Mouse (Mus musculus) monocyte, adult 2 months (primary cell): ENCODE measurements around the gene Tha1.

Source experiments
- DNase-seq, 2 experiments: peaks; one replicate each; pipeline ENCODE4 v3.0.0; 2022; ENCODE audit warnings: low spot score in 2 of 2, low read depth in 1 of 2

The Tha1 gene

GRCm38 (mm10) chr11:117881787-117882186, 8.5 kb upstream of the Tha1 start:
- DNase-seq: no peak

- no peak for DNase-seq
Observed at GRCm38 (mm10) chr11:117880977-117881358, 7.7 kb upstream of the Tha1 start.

- no peak for DNase-seq
Observed at GRCm38 (mm10) chr11:117880336-117880976, 7.2 kb upstream of the Tha1 start.

GRCm38 (mm10) chr11:117879676-117880075, 6.4 kb upstream of the Tha1 start:
- no peak for DNase-seq

DNA sequence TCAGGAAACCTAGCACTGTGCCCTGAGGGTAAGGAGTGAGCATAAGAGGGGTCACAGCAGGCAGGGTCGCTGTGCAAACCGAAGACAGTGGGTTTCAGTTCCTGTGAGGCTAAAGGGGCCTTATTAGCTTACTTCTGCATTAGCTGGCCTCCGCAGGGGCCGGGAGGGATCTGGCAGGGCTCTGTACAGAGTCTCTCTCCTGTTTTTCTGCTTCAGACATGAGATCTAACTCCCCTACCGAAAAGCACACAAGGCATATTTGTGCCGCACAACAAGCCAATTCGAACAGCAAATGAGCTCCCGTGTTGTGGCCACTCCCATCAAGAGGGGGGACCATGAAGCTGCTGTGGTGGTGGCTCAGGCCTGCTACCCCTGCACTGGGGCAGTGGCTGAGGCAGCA, 5.6 kb upstream of the Tha1 start:
- peak in 1 of 2 experiments; percentile 29 for DNase-seq

- DNase-seq: no peak
Observed at GRCm38 (mm10) chr11:117877917-117878745, 4.8 kb upstream of the Tha1 start.

- DNase-seq: no peak
Observed at GRCm38 (mm10) chr11:117875681-117876080, 2.4 kb upstream of the Tha1 start.

DNA sequence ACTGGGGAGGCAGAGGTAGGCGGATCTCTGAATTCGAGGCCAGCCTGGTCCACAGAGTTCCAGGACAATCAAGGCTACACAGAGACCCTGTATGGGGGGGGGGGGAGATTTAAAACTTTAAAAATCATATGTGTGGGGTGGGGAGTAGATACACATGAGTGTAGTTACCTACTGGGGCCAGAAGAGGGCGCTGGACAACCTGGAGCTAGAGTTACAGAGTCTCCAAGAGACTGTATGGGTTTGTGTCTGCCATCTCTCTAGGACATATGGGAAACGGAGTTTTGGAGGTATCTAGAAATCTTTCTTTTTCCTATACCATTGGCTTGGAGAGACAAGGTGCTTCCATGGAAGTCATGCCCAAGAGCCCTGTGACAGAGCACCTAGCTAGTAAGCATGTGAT, 1.1 kb upstream of the Tha1 start:
- DNase-seq: no peak

GRCm38 (mm10) chr11:117871911-117872584, 1.2 kb downstream of the Tha1 start:
- no peak for DNase-seq

DNA sequence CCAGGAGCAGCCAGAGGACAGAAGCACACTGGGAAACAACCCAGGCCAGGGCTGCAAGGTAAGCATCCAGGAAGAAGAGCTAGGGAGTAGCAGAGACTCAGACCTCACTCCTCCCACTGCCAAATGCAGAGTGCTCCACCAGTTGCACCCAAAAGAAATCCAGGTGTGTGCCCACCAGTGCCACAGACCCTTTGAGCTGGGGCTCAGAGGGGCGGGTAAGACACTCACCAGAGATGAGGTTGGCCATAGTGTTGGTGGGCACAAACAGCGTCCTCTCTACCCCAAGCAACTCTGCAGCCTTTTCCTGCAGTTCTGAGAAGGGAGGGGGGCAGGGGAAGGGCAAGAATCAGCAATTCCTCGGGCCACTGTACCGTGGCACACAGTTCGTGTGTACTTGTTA, 1.9 kb downstream of the Tha1 start:
- no peak for DNase-seq

DNA sequence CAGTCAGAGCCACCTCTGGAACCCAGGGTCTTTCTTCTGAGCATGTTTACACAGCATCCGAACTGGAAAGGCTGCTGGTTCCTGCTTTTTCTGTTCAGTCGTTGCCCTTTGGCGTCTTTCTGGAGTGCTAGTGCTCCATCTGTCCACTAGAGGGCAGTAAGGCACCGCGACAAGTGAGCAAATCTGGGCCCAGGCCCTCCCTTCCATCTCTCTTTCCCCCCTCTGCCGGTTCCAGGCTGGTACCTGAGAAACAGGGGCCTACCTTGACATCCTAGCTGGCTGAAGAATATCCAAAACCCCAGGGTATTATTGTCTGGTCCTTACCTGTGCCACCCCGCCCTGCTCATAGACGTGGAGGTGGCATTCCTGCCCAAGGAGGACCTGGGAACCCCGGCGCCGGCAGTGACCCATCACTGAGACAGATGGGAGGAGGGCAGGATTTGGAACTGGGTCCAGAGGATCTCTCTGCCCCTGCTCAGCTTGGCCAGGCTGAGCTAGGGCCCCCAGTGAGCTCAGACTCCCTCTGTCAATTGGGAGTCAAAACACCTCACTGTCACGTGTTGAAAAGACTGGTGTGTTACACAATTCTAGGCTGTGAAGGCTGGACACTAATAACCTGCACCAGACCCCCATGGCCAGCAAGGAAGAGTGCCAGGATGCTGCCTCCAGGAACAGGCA, 2.5 kb downstream of the Tha1 start:
- DNase-seq: peak; percentile 27 to 64

DNA sequence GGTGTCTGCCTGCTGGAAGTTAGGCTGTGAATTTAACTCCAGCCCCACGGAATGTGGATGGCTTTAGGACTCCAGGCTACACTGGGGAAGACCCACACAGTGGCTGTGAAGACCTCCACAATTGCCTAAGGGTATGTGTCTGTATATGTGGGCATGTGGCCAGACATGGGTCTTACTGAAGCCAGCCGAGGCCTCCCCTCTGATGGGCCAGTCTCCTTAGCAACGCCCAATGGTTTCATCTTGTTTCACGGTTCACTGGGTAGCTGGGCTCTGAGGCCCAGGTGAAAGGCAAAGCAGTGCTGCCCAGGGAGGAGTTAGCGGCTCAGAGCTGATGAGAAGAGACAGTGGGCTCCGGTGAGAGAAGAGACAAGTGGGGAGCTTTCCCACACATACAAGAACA, 7.3 kb downstream of the Tha1 start:
- no peak for DNase-seq

GRCm38 (mm10) chr11:117864805-117865204, 8.5 kb downstream of the Tha1 start:
- no peak for DNase-seq

DNA sequence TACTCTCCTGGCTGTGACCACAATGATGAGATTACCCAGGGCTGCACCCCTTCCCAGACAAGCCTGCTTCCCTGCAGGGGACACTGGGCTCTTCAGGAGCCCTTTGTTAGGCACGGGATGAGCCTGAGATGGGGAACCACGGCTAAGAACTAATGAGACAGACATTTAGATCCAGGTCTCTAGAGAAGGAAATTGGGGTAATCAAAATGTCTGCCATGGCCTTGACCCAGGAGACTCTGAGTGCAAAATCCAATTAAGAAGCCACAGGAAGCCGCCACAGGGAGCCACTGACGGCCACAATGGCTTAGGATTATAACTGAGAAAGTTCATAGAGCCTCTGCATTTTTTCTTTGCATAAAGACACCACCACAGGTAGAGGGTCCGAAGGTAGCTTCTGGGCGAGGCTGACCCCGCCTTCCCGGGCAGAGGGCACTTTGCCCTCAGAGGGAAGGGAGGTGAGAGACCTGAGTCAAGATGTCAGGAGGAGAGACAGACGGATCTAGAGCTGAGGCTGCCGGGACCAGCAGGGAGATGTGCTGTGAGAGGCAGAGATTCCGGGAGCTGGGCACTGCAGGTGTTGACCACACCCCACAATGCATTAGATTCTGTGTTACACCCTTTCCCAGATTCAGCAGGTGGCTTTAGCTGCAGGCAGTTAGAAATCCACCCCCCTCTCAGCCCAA, 10.0 kb downstream of the Tha1 start:
- DNase-seq: no peak

GRCm38 (mm10) chr11:117860601-117861000, 12.7 kb downstream of the Tha1 start, which contains the start of gene Tmem235:
TSS of gene Tmem235 (plus strand) at chr11:117860752.
- DNase-seq: no peak

DNA sequence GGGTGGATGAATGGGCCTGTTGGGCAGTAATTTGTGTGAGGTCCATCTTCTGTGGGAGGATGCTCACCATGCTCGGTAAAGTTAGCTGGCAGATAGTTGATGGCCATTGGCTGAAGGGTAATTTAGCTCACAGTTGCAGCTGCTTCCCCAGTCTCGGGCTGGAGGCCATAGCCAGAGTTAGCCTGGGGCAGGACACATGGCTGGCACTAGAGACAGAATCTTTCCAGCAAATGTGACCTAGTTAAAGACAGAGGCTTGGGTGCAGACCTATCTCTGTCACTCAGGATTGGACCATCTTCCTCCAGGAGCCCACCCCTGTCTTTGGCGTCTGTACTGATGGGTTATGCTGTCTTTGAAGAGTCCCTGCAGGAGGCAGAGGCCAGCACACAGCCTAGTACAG, 14.9 kb downstream of the Tha1 start:
- no peak for DNase-seq

- no peak for DNase-seq
Observed at GRCm38 (mm10) chr11:117857462-117857861, 15.8 kb downstream of the Tha1 start.

DNA sequence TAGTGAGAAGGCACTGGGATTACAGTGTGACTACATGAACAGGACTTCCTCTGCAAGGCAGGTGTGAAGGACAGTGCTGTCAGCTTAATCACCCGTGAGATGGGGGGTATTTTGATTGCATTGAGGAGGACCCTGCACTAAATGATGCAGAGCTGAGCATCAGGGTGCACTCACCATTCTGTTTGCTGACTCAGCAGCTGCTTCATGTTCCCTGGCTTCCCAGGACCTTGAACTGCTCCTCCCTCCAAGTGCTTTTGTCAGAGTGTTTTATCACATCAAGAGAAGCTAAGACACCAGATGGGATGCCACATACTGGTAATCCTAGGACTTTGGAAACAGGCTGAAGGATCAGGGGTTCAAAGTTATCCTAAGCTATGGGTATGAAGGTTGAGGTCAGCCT, 17.3 kb downstream of the Tha1 start:
- no peak for DNase-seq

DNA sequence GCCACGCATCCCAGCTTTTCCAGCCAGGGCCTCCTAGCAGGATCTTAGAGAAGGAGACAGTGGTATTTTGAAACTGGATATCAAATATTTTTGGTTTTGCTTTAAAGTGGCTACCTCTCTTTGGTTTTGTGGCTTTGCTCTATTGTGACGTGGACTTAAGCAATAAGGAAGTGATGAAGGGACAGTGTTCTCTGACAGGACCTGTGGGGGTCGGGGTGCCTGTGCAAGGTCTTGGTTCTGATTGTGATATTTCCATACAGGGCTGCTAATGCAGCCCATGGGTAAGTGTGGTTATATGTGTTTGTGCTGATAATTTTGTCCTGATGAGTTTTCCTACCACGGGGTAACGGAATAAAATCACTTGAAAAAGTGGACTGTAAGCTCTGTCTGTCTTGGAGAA, 17.9 kb downstream of the Tha1 start:
- no peak for DNase-seq

DNA sequence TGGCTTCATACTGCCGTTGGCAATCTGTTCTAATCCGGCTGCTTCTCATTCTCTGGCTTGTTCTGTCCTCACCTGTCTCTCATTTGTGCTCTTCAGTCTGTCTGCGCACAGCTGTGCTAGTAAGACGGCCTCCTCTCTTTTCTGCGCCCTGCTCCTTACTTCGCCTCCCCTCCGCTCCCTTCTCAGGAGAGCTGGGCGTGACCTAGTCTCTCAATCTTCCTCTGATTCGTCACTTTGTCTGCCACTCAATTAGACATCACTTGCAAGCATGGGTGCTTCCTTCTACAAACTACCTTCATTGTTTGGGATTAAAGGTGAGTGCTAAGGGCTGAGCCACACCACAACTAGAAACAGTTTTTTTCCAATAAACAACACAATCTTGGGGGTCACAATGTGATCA, 19.0 kb downstream of the Tha1 start:
- no peak for DNase-seq

- DNase-seq: no peak
Observed at GRCm38 (mm10) chr11:117852875-117853274, 20.4 kb downstream of the Tha1 start.
